Mouse (Mus musculus) macrophage (primary cell): ENCODE measurements around the gene Hmmr. TPM values are rescaled to one million over a fixed set of nuclear protein-coding genes. Genes with fewer than 3 reads are reported as not detected.

Experiments used
- H3K27ac ChIP-seq: fragments of 350-480 bp; formaldehyde crosslinking; 2 replicates; pipeline ENCODE4 v1.9.0; 2021
- H3K36me3 ChIP-seq: fragments of 350-480 bp; formaldehyde crosslinking; 2 replicates; pipeline ENCODE4 v1.9.0; 2021; ENCODE audit errors: inconsistent target
- H3K4me3 ChIP-seq: fragments of 350-480 bp; formaldehyde crosslinking; 2 replicates; pipeline ENCODE4 v1.9.0; 2021; ENCODE audit errors: inconsistent target
- H3K79me2 ChIP-seq: fragments of 350-480 bp; formaldehyde crosslinking; 2 replicates; pipeline ENCODE4 v1.9.0; 2021; ENCODE audit errors: inconsistent target
- WGBS: methylation state at CpG from one replicate; pipeline ENCODE4 v1.1.7; 2026; ENCODE audit warnings: inconsistent platforms; ENCODE audit not compliant: missing documents; 5-methylcytosine and 5-hydroxymethylcytosine counted together
- polyA plus RNA-seq: library from polyadenylated mRNA; stranded (reverse); fragments of 250-400 nt; gene quantifications from 3 replicates; pipeline ENCODE4 v1.2.4, GENCODE M21; 2018; ENCODE audit warnings: inconsistent platforms
- total RNA-seq, 78 experiments: library from RNA; depleted of rRNA; stranded (reverse); fragments of 250-400 nt; gene quantifications; 1 replicate in 9 of 78; 2 replicates in 24 of 78; 3 replicates in 43 of 78; 4 replicates in 2 of 78; pipeline ENCODE4 v1.2.4; 2018; ENCODE audit warnings: inconsistent platforms in 56 of 78

Hmmr gene
- total RNA-seq (2018; cell fraction: chromatin; rRNA removed): 10 to 100 TPM in 1 of 26 experiments, 1 to 10 TPM in 15, under 1 TPM in 8, not detected in 2; 0.33 to 13.5 (median 1.5) TPM
- 1 to 10 TPM in 14 of 26 experiments, under 1 TPM in 12; 0.38 to 5.5 (median 1.4) TPM for total RNA-seq (2018; cell fraction: cytosol; rRNA removed)
- total RNA-seq (2018; cell fraction: nucleus; rRNA removed): 1 to 10 TPM in 11 of 26 experiments, under 1 TPM in 15; 0.23 to 6.2 (median 0.91) TPM
- polyA plus RNA-seq: 0.32 to 7.1 TPM (median 3.3 TPM) in 3 replicates

- Histone ChIP-seq H3K27ac (peak within 1 kb of the TSS; percentile 74), H3K79me2 (peaks cover 67% of the 10 kb centered on the region), H3K36me3 (peaks cover 17% of the 10 kb centered on the region), H3K4me3 (peak within 1 kb of the TSS; percentile 90)
- under 1% methylated on average over 51 of the region's 52 CpGs for WGBS
These were observed at the start of gene Hmmr, which contains the start of gene Nudcd2 for GRCm38 (mm10) chr11:40733339-40734174. Gene Hmmr (minus strand): TSS chr11:40733422. Gene Nudcd2 (plus strand): TSS chr11:40733667.

- Histone ChIP-seq H3K79me2 (no peaks in the 10 kb centered on the region), H3K27ac (no peak overlapping the region), H3K4me3 (no peak overlapping the region), H3K36me3 (no peaks in the 10 kb centered on the region)
- WGBS: 81% methylated on average over 2 of the region's 2 CpGs
These were observed 48.6 kb upstream of the Hmmr start for GRCm38 (mm10) chr11:40781857-40782256.

GRCm38 (mm10) chr11:40775315-40776269 is 42.4 kb upstream of the Hmmr start:
- no peaks in the 10 kb centered on the region for H3K79me2 ChIP-seq
- no peak overlapping the region for H3K27ac ChIP-seq
- 54% methylated on average over 12 of the region's 12 CpGs for WGBS
- H3K4me3 ChIP-seq: no peak overlapping the region
- no peaks in the 10 kb centered on the region for H3K36me3 ChIP-seq

- no peaks in the 10 kb centered on the region for H3K36me3 ChIP-seq
- H3K79me2 ChIP-seq: no peaks in the 10 kb centered on the region
- no peak overlapping the region for H3K27ac ChIP-seq
- WGBS: 73% methylated on average over 4 of the region's 4 CpGs
- no peak overlapping the region for H3K4me3 ChIP-seq
These were observed 31.5 kb upstream of the Hmmr start for GRCm38 (mm10) chr11:40764690-40765089.

- Histone ChIP-seq H3K4me3 (no peak overlapping the region), H3K27ac (no peak overlapping the region), H3K36me3 (no peaks in the 10 kb centered on the region), H3K79me2 (no peaks in the 10 kb centered on the region)
- 7% methylated on average over 2 of the region's 2 CpGs for WGBS
These were observed 30.2 kb upstream of the Hmmr start for GRCm38 (mm10) chr11:40763395-40763794.

GRCm38 (mm10) chr11:40759896-40760295 is 26.7 kb upstream of the Hmmr start:
- 91% methylated on average over 8 of the region's 8 CpGs for WGBS
- H3K36me3 ChIP-seq: no peaks in the 10 kb centered on the region
- H3K79me2 ChIP-seq: peaks cover under 1% of the 10 kb centered on the region; the same call in 1 of the 2 replicates
- no peak overlapping the region for H3K27ac ChIP-seq
- H3K4me3 ChIP-seq: no peak overlapping the region

- Histone ChIP-seq H3K27ac (peak overlapping the region; percentile 84), H3K4me3 (no peak overlapping the region), H3K36me3 (peaks cover 13% of the 10 kb centered on the region), H3K79me2 (peaks cover 29% of the 10 kb centered on the region)
- WGBS: 96% methylated on average over 8 of the region's 8 CpGs
These were observed 22.7 kb upstream of the Hmmr start for GRCm38 (mm10) chr11:40755968-40756367.

- H3K27ac ChIP-seq: peak within 1 kb of the TSS; percentile 84
- peaks cover 21% of the 10 kb centered on the region for H3K36me3 ChIP-seq
- peak within 1 kb of the TSS; percentile 95 for H3K4me3 ChIP-seq
- H3K79me2 ChIP-seq: peaks cover 29% of the 10 kb centered on the region
- under 1% methylated on average over 25 of the region's 25 CpGs for WGBS
These were observed 21.9 kb upstream of the Hmmr start, which contains the start of gene Ccng1 for GRCm38 (mm10) chr11:40755109-40755627. Gene Ccng1 (minus strand): TSS chr11:40755311.

GRCm38 (mm10) chr11:40754664-40755107 is 21.5 kb upstream of the Hmmr start:
- Histone ChIP-seq H3K27ac (peak overlapping the region; percentile 84), H3K4me3 (peak overlapping the region; percentile 95), H3K36me3 (peaks cover 25% of the 10 kb centered on the region), H3K79me2 (peaks cover 29% of the 10 kb centered on the region)
- WGBS: 1% methylated on average over 18 of the region's 19 CpGs

GRCm38 (mm10) chr11:40753836-40754235 is 20.6 kb upstream of the Hmmr start:
- Histone ChIP-seq H3K79me2 (peaks cover 29% of the 10 kb centered on the region), H3K4me3 (peak overlapping the region; percentile 95), H3K27ac (peak overlapping the region; percentile 84; the same call in 1 of the 2 replicates), H3K36me3 (peaks cover 29% of the 10 kb centered on the region)
- WGBS: 94% methylated on average over 6 of the region's 6 CpGs

GRCm38 (mm10) chr11:40747716-40748115 is 14.5 kb upstream of the Hmmr start:
- Histone ChIP-seq H3K79me2 (peaks cover 7% of the 10 kb centered on the region; the same call in 1 of the 2 replicates), H3K4me3 (no peak overlapping the region), H3K36me3 (peaks cover 29% of the 10 kb centered on the region), H3K27ac (no peak overlapping the region)
- 90% methylated on average over 2 of the region's 2 CpGs for WGBS

- H3K4me3 ChIP-seq: no peak overlapping the region
- H3K27ac ChIP-seq: no peak overlapping the region
- peaks cover 20% of the 10 kb centered on the region for H3K36me3 ChIP-seq
- 95% methylated on average over 12 of the region's 12 CpGs for WGBS
- no peaks in the 10 kb centered on the region for H3K79me2 ChIP-seq
These were observed 13.1 kb upstream of the Hmmr start for GRCm38 (mm10) chr11:40746361-40746760.

GRCm38 (mm10) chr11:40744348-40744747 is 11.1 kb upstream of the Hmmr start:
- peaks cover 9% of the 10 kb centered on the region; the same call in 1 of the 2 replicates for H3K36me3 ChIP-seq
- WGBS: 77% methylated on average over 3 of the region's 3 CpGs
- H3K79me2 ChIP-seq: no peaks in the 10 kb centered on the region
- H3K4me3 ChIP-seq: no peak overlapping the region
- no peak overlapping the region for H3K27ac ChIP-seq
